Mouse (Mus musculus): ENCODE data around the gene Nrip1.
"Not testable (repeated sequence)": the region's sequence is repeated elsewhere in the genome, so short reads cannot be mapped to it uniquely, and the experiment has no call there.

Nrip1 gene

DNA sequence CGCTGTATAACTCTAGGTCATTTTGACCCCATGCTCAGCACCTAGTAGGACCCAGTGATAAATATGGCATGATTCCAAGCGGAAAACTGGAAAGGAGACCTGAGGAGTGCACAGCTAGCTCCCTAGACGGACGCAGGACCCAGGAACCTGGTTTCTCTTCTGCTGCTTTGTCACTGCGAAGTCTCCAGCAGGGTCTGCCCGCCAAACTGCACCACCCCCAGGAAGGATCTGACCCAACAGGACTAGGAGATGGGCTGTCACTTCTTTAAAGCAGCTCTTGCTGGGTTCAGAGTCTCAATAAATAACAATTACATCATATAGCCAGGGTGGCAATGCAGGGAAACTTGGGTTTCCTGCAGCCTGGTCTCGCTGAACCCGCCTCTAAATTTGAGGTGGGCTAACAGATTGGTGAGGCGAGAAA, at the start of gene Nrip1:
TSS of gene Nrip1 (minus strand) at position 157 of the 421 bp plus-strand sequence.
- DNase-seq (ENCODE audit: low spot score in 2 of 2), result peak; percentile 38 to 48

DNA sequence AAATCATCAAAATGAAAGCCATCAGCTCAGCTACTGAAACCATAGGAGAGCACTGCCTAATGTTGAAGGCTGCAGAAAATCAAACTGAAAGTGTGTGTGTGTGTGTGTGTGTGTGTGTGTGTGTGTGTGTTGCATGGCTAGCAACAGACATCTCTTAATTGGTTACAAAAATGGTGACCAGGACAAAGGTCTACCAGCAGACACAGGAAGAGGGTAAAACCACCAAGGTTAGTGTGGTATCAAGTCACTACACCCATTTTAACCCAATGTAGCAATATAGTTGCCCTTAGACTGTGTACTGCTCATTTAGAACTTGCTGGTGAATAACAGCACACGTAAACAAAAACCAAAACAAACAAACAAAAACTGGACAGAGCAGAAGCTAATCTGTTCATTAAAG, 48.9 kb upstream of the Nrip1 start:
- no peak for DNase-seq (ENCODE audit: low spot score in 2 of 2)

DNA sequence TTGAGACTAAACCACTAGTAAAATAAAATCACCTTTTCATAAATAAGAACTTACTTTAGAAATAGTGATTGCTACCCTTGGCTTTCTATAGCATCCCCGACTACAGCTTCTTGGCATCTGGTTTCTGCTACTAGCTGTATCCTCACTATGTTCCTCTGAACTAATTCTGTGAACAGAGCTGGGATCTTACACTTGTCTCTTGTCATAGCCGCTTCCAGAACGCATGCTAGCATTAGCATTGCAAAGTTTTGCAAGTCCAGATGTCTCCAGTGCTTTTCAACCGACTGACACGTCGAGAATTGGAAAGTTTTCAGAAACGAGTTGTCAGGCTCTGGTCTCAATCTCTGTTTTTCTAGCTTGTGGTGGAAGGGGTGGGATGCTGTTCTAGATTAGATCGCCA, 46.2 kb upstream of the Nrip1 start:
- no peak for DNase-seq (ENCODE audit: low spot score in 2 of 2)

DNA sequence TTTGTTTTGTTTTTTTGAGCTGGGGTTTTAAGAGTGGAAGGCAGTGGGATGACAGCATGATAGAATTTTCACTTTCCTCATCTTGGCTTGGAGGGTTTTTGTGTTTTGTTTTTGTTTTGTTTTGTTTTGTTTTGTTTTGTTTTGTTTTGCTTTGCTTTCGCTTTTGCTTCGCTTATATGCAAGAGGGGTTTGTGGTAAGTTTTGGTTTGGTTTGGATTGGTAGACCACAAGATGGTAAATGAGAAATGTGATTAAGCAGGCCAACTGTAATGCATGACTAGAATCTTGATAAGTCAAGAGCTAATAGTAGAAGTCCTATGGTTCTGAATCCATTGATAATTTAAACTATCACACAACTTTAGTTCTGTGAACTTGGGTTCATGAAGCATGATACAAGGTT, 42.9 kb upstream of the Nrip1 start:
- DNase-seq (ENCODE audit: low spot score in 2 of 2), result no peak

DNA sequence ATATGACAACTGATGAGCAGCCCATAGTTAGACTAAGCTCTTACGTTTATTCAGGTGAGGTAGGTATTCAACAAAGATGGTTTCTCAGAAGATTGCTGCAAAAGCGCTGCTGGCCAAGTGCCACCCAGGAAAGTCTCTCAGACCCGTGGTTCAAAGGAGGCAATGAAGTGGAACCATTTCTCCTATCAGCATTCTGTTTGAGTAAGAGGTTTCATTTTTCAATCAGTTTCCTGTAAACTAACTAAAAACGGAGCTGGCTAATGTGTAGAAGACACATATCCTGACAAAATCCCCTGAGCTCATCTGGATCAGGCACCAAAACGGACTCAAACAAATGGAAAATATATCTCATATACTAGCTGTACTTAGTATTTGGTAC, 42.4 kb upstream of the Nrip1 start:
- DNase-seq (ENCODE audit: low spot score in 2 of 2), result no peak

DNA sequence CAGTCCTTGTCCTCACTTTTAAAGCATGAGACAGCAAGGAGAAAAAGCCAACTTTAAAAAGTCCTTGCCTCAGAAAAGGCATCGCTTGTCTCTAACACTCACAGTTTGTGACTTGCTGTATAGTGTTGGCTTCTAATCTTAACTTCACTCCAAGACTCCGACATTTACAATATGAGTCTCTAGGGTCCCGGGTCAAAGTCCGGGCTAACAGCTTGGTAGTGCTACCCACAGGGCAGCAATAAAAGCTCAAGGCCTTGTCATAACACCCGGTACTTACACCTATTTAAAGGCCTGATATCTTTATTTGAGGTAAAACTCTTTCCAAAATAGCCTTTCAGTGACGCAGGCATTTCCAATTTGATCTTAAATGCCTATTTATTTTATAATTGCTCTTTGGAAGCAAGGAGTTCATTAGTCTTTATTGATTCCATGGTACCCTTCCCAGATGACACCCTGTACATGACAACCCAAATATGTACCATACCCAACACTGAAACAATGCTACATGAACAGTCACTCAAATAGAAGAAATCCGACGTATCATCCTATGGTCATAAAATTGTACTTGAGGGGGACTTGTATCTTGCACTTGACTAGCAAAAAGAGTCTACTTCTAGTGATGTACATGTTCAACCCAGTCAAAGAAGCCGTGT, 41.9 kb upstream of the Nrip1 start:
- no peak for DNase-seq (ENCODE audit: low spot score in 2 of 2)

DNA sequence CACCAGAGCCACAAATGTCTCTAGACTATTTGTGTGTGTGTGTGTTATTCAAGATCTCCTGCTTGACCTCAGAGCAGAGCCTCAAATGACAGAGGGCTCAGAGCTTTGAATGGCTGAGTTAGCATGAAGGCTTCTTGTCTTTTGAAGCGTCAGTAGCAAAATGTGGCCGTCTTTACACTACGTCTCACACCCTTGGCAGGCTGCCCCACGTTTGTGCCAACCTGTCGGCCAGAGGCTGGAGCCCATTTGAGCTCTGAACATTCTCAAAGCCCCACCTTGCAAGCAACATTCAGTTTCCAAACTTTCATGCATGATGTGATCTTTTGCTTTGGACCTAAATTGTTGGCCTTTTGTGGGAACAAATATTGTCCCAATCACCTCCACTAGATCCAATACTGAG, 40.9 kb upstream of the Nrip1 start:
- no peak for DNase-seq (ENCODE audit: low spot score in 2 of 2)

DNA sequence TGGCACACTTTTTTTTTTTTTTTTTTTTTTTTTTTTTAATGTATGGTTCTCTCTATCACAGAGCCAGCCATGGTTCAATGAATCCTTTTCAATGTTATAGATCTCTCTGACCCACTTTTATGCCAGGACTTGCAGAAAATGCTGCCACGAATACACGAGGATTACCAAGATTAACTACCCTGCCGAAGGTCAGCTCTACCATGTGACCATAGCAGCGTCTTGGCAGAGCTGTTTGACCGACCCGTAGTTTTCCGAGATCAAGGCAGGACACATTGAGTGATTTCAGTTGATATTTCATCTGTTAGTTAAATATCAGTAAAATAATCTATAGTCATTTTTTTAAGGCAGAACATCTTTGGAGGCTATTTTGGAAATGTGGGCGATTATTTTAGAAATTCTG, 40.0 kb upstream of the Nrip1 start:
- no peak for DNase-seq (ENCODE audit: low spot score in 2 of 2)

DNA sequence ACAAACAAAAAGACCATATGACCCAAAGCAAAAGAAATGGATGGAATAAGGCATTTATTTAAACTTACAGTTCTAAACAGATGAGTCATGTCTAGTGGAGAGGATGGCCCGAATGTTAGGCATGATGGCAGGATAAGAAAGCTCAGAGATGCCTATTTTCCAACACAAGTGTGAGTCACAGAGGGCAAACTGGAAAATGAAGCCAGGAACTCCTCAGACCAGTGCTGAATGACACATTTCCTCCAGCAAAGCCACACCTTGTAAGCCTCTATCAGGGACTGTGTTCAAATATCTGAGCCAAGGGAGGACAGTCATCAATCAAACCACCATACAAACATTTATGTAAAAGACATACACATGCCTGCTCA, 35.7 kb upstream of the Nrip1 start:
- DNase-seq (ENCODE audit: low spot score in 2 of 2), result no peak

DNA sequence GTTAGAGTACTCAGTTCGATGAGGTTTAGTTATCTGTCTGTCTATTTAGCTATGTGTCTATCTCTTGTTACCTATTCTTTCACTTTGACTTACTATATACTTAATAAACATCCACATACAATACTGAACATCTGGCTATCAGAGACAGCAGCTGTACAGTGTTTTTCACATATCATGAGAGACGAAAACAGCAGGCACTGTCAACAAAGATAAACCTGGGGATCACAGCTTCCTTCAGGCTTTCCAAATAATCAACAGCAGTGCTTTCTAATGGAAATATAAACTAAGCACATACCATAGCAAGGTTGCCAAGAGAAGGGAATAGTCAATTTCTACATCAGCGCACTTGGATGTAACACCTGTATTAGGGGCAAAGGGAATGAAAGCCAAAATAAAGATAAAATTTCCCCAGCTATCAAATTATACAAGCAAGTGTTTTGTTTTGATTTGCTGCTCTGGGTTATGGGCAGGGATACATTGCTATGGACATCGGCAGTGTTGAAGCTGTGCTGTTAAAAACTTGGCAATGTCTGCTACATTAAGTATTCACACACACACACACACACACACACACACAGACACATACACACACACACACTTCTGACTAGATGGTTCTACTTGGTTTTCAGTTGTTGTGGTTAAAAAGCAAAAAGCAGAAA, 35.2 kb upstream of the Nrip1 start:
- no peak for DNase-seq (ENCODE audit: low spot score in 2 of 2)

DNA sequence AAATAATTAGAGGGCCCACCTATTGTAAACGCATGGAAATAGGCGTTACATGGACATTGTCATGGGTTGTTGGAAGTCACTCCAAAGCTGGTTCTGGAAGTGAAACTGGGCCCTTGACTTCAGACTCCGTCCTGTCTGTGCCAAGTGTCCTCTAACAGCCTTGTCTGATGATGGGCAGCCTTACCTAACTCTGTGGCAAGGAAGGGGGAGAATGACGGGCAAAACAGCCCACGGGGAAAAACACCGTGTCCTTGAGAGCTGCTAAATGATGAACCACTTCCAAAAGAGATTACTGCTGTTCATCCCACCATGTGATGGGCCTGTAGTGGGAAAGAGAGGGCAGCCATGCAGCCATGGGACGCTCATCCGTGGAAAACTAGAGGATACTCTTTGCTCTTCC, 34.6 kb upstream of the Nrip1 start:
- no peak for DNase-seq (ENCODE audit: low spot score in 2 of 2)

DNA sequence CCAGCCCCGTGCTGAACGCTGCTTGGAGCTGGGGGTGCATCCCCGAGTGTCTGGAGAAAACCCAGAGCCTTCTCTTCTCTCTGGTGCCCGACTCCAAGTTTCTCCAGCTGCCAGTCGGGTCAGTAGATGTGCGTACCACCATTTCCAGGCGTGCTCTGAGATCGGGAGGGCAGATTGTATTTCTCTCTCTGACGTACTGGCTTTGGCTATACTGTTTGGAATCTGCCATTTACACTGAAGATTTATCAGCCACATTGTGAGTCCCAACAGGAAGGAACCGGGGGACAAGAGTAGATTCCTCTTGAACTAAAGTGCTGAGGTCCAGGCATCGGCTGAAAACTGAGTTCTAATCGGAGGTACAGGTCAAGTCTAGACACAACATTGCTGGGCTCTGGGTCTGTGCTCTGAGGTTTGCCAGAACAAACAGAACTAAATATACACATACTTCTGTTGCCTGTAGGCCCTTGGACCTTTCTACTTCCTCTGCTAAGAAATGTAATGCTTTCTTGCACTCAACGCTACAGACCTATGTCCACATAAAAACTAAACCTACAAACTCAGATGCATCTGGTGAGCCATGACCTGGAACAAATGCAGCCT, 33.8 kb upstream of the Nrip1 start:
- no peak for DNase-seq (ENCODE audit: low spot score in 2 of 2)

DNA sequence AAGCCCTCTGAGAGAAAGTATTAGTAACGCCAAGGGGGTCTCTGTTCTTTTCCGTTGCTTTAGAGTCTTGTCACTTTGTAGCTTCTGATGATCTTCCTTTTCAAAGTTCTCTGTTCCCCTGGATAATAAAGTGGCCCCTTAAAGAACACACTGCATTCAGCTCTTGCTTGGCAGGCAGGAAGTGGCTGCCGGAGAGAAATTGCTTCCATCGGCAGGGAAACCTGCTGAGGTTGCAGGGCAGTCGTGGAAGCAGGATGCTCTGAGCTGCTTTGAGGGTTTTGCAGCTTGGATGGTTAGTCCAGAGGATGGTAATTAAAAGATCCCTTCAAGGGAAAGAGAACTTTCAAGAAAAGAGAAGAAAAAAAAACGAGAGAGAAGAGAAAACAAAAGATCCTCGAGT, 33.3 kb upstream of the Nrip1 start:
- DNase-seq (ENCODE audit: low spot score in 2 of 2), result peak in 1 of 2 experiments; percentile 7

DNA sequence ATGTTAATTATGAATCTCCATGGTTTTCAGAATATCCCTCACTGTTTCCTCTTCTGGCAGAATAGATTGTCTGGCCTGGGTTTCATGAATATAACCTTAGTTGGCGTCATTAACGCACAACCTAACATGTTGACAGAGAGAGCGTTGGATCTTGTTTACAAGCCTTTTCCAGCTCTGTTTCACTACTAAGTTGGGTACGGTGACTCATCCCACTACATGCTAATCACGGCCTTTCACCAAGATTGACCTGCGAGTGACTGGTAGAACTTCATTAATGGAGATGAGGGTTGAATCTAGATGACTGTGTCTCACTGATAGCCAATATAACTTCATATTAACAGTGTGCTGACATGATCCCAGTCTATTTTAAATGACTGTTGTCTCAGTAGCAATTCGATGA, 32.7 kb upstream of the Nrip1 start:
- DNase-seq (ENCODE audit: low spot score in 2 of 2), result no peak

DNA sequence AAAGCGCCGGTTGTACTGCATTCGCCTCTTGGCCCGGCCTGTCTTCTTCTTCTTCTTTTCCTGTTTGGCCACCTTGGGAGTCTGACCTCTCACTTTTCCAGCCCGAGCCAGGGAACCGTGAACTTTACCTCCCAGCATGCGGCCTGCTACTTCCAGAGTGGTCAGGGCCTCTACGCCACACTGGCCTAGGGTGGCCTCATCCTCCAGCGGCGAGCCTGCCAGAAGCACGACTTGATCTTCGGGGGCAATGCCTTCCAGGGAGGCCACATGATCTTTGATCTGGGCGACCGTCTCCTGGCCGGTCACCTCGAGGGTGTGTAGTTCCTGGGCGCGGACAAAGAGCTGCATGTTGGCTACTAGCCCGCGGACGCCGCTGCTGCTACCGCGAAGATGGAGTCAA, 29.7 kb upstream of the Nrip1 start:
- DNase-seq (ENCODE audit: low spot score in 2 of 2), result not testable (repeated sequence)

DNA sequence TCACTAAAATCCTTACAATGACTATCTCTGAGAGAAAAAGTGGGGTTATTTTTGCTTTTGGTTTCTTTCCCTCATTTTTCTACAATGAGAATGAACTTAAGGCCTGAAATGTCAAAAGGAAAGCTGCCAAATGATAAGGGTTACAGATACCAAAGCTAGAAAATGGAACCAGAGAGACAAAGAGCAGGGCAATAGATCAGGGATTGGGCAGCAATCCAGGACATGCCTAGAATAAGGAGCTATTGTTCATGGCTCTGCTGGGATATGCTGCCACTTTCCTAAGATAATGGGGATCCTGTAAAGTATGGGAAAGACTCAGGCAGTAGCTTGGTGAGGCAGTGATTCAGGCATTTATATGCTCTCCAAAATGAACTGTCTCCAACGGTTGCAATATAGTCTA, 22.9 kb upstream of the Nrip1 start:
- no peak for DNase-seq (ENCODE audit: low spot score in 2 of 2)

DNA sequence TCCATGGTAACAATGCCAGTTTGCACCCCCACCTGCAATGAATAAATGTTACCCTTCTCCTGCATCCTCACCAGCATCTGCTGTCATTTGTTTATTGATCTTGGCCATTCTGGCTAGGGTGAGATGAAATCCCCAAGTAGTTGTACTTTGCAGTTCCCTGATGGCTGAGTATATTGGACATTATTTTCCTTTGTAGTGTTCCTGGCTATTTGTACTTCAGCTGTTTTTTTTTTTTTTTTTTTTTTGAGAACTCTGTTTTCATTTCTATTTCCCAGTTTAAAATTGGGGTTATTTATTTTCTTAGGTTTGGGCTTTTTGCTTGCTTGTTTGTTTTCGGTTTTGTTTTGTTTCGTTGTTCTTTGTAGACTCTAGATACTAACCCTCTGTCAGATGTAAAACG, 19.6 kb upstream of the Nrip1 start:
- no peak for DNase-seq (ENCODE audit: low spot score in 2 of 2)

DNA sequence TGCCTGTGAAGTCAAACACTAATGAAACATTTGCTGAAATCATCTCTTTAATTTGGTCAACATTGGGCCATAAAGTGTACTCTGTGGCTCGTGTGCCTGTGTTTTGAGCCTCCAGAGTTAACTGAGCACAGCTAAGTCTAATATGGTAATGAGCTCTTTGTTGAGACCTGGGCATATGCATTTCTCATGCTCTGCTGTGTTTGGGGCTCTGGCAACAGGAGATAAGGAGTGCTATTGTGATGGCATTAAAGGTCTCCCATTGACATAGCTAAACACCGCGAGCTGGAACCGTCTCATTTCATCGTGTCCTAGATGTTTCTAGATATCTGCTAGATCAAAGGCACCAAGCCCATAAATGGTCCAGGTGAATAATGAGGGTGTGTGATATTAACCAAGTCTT, 12.9 kb upstream of the Nrip1 start:
- no peak for DNase-seq (ENCODE audit: low spot score in 2 of 2)

DNA sequence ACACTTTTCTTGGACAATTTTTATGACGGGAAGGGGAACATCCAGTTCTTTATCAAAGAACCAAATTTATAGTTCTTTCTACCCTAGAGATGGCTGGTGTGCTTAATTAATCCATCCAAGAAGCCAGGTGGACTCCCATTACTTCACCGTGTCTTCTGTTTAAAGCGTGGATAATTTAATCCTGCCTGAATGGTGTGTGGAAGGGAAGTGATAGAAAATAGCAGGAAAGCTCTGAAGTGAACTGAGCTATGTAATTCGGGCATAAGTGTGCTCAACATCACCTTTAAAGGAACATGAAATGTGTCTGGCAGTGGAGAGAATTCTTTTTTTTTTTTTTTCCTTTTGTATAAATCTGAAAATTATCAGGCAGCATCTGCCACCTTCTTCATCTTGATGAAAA, 12.4 kb upstream of the Nrip1 start:
- no peak for DNase-seq (ENCODE audit: low spot score in 2 of 2)

DNA sequence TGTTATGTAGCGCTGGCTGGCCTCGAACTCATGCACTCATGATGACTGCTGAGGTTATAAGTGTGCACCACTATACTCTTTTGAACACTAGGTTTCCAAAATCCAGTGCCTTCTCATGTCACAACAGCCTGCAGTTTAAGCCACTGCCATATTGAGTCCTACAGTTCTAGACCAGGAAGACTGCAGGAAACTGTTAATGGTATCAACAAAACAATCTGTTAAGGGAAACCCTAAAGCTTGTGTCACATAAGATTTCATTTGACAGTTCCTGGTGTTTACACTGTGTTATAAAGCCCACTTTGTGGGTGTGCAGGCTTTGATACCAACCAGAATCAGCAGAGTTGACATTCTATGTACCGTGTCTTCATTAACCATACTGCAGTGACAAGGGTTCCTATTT, 3.6 kb upstream of the Nrip1 start:
- no peak for DNase-seq (ENCODE audit: low spot score in 2 of 2)

DNA sequence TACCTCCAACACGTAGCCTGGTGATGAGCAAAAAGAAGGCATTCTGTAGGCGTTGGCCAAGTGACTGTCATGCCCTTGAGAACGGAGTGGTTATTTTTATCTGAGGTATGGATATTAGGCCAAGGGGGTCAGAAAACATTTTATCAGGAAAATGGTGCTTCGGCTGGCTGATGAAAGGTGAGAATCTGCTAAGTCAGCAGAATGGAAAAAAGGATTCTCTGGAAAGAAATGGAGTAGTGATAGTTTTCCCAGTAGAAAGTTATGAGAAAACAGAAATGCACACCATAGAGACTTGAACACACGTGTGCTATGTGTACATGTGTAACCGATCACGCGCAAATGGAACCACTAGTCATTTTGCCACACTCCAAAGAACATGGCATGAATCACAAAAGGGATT, 3.0 kb upstream of the Nrip1 start:
- no peak for DNase-seq (ENCODE audit: low spot score in 2 of 2)

DNA sequence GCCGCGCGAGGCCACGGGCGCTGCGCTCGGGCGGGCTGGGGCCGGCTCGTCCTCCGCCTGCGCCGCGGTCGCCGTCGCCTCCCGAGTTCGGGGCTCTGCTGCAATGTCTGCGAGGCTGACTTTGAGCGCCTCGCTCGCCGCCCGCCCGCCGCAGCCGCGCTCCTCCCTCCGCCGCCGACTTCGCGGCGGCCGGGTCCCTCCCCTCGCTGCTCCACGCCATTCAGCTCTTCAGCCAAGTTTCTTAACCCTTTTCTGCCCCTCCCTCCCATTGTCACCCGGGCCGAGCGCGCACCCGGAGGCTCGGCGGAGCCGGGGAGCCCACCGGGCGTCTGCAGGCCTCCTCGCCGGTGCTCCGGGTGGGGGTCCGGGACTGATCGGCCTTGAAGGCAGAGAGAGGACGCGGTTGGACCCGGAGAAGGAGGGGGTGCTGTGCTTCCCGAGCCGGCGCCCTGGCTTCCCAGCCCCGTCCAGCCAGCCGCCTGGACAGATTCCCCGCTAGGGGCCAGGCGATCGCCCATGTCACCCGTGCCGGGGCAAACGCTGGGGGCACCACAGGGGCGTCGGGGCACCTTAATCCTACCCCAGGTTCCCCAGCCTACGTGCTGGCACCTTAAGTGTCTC, 576 bp downstream of the Nrip1 start:
- DNase-seq (ENCODE audit: low spot score in 2 of 2), result peak; percentile 70 to 72

Data from frontal cortex, postnatal 14 days (tissue).